Mouse (Mus musculus) c-Kit-positive CD71-positive TER-119-positive erythroid progenitor cells, embryonic 14.5 days (primary cell): Measurements from ENCODE around the gene Gm20909.
"Not testable (repeated sequence)": the region's sequence is repeated elsewhere in the genome, so short reads cannot be mapped to it uniquely, and the experiment has no call there.

Experiments used
- DNase-seq: peaks from one replicate; pipeline ENCODE4 v3.0.0-alpha.2; 2013; ENCODE audit warnings: low spot score

Gene Gm20909

DNA sequence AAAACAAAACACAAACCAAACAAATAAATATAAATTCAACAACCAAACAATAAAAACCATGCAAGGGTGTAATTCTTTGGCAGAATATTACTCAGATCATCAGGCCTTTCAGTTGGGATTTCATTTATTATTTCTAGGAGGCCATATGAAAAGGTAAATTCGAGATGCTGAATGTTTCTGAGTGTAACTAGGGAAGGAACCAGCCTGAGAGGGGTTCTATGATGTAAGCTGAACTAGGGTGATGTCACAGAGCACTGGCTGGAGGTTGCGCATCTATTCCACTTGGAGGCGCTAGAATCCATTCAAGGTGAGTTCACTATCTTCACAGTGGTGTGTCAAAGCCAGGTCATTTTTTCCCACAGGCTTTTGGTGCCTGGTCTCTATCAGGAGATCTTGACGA lies at the start of gene Gm20909:
Gene Gm20909, plus strand, starts transcription at position 301 of the 400 bp plus-strand sequence.
- DNase-seq, result not testable (repeated sequence)
